Mouse (Mus musculus) intestine, embryonic 14.5 days (tissue): ENCODE data around the gene Trdmt1. TPM values are rescaled to one million over a fixed set of nuclear protein-coding genes. Genes with fewer than 3 reads are reported as not detected.
A peak's percentile ranks its signal among the peaks of the same experiment; 100 is the strongest.

Experiments
- ATAC-seq: fragments of 200-750 bp; cut with Nextera tagmentation; replicated peaks from 2 replicates; pipeline ENCODE4 v1.8.0; 2017; ENCODE audit warnings: low read depth, moderate number of reproducible peaks, moderate TSS enrichment, moderate library complexity; ENCODE audit not compliant: low FRiP score, low TSS enrichment
- DNase-seq: peaks from one replicate; pipeline ENCODE4 v3.0.0-alpha.2; 2018; ENCODE audit warnings: low spot score
- H3K27ac ChIP-seq: fragments of 300-500 bp; sonication (generic); 2 replicates; pipeline ENCODE4 v1.5.1; 2014; ENCODE audit warnings: low read depth, mild to moderate bottlenecking, control low read depth
- H3K27me3 ChIP-seq: fragments of 300-500 bp; sonication (generic); replicated peaks from 2 replicates; pipeline ENCODE4 v1.6.1; 2014; ENCODE audit warnings: low read length, control low read depth; ENCODE audit not compliant: control insufficient read depth, insufficient read depth
- H3K36me3 ChIP-seq: fragments of 300-500 bp; sonication (generic); 2 replicates; pipeline ENCODE4 v1.6.1; 2014; ENCODE audit warnings: low read length, control low read depth; ENCODE audit not compliant: control insufficient read depth, insufficient read depth
- H3K4me1 ChIP-seq: fragments of 300-500 bp; sonication (generic); replicated peaks from 2 replicates; pipeline ENCODE4 v1.6.1; 2014; ENCODE audit warnings: low read length, control low read depth, mixed read lengths; ENCODE audit not compliant: control insufficient read depth, insufficient read depth
- H3K4me2 ChIP-seq: fragments of 300-500 bp; sonication (generic); 2 replicates; pipeline ENCODE4 v1.6.1; 2014; ENCODE audit warnings: low read length
- H3K4me3 ChIP-seq: fragments of 300-500 bp; sonication (generic); 2 replicates; pipeline ENCODE4 v1.5.1; 2014; ENCODE audit warnings: low read depth, low read length, control low read depth, mixed read lengths
- H3K9ac ChIP-seq: fragments of 300-500 bp; sonication (generic); 2 replicates; pipeline ENCODE4 v1.6.1; 2014; ENCODE audit warnings: mild to moderate bottlenecking, low read length
- H3K9me3 ChIP-seq: fragments of 300-500 bp; sonication (generic); 2 replicates; pipeline ENCODE4 v1.6.1; 2016; ENCODE audit warnings: low read length, control low read depth; ENCODE audit not compliant: control insufficient read depth
- WGBS: fragments of 180-500 bp; shearing (Covaris S2); extraction: QIAGEN DNeasy Blood & Tissue Kit; methylation state at CpG from one replicate; pipeline ENCODE4 v1.1.7; 2014; 5-methylcytosine and 5-hydroxymethylcytosine counted together
- polyA plus RNA-seq: library from polyadenylated mRNA; unstranded; fragments of >200 nt; fragmentation: Nextera tagmentation; extraction: Ambion mirVana; gene quantifications from 2 replicates; pipeline ENCODE4 v1.2.1, GENCODE M21; 2014

Gene Trdmt1
- polyA plus RNA-seq, 1 experiment from 2014 or later: 11.5 TPM

GRCm38 (mm10) chr2:13543519-13544124 is 846 bp downstream of the Trdmt1 start:
- H3K4me3 ChIP-seq: peak overlapping the region; percentile 57
- 33% methylated on average over 8 of the region's 8 CpGs for WGBS
- DNase-seq (no peak), ATAC-seq (no peak; the same call in 1 of the 2 replicates)
- no peaks in the 10 kb centered on the region for H3K9me3 ChIP-seq
- peaks cover 4% of the 10 kb centered on the region; the same call in 1 of the 2 replicates for H3K4me1 ChIP-seq
- no peaks in the 10 kb centered on the region for H3K27me3 ChIP-seq
- H3K4me2 ChIP-seq: peak overlapping the region; percentile 52
- H3K36me3 ChIP-seq: no peaks in the 10 kb centered on the region
- peak overlapping the region; percentile 61 for H3K9ac ChIP-seq
- peak overlapping the region; percentile 91 for H3K27ac ChIP-seq

- H3K36me3 ChIP-seq: no peaks in the 10 kb centered on the region
- no peak overlapping the region for H3K9ac ChIP-seq
- H3K27me3 ChIP-seq: no peaks in the 10 kb centered on the region
- H3K9me3 ChIP-seq: no peaks in the 10 kb centered on the region
- H3K27ac ChIP-seq: no peak overlapping the region
- no peak for ATAC-seq
- no peak for DNase-seq
- H3K4me1 ChIP-seq: peaks cover 6% of the 10 kb centered on the region; the same call in 1 of the 2 replicates
- H3K4me3 ChIP-seq: no peak overlapping the region
- 91% methylated on average over 1 of the region's 1 CpGs for WGBS
- no peak overlapping the region for H3K4me2 ChIP-seq
Measured at GRCm38 (mm10) chr2:13539860-13540259, 4.6 kb downstream of the Trdmt1 start.

GRCm38 (mm10) chr2:13538704-13539377 is 5.6 kb downstream of the Trdmt1 start:
- ATAC-seq (no peak), DNase-seq (no peak)
- Histone ChIP-seq H3K36me3 (no peaks in the 10 kb centered on the region), H3K4me3 (no peak overlapping the region), H3K9ac (no peak overlapping the region), H3K27ac (no peak overlapping the region), H3K9me3 (no peaks in the 10 kb centered on the region), H3K4me1 (peaks cover 6% of the 10 kb centered on the region; the same call in 1 of the 2 replicates), H3K4me2 (no peak overlapping the region), H3K27me3 (no peaks in the 10 kb centered on the region)
- WGBS: 38% methylated on average over 6 of the region's 6 CpGs

- H3K4me1 ChIP-seq: peaks cover 3% of the 10 kb centered on the region; the same call in 1 of the 2 replicates
- H3K9me3 ChIP-seq: no peaks in the 10 kb centered on the region
- 89% methylated on average over 2 of the region's 2 CpGs for WGBS
- H3K27ac ChIP-seq: no peak overlapping the region
- no peaks in the 10 kb centered on the region for H3K36me3 ChIP-seq
- no peaks in the 10 kb centered on the region for H3K27me3 ChIP-seq
- H3K9ac ChIP-seq: no peak overlapping the region
- ATAC-seq: no peak
- no peak overlapping the region for H3K4me3 ChIP-seq
- H3K4me2 ChIP-seq: no peak overlapping the region
- no peak for DNase-seq
Measured at GRCm38 (mm10) chr2:13538258-13538657, 6.2 kb downstream of the Trdmt1 start.

- ATAC-seq (no peak), DNase-seq (no peak)
- Histone ChIP-seq H3K4me1 (peaks cover 3% of the 10 kb centered on the region; the same call in 1 of the 2 replicates), H3K36me3 (no peaks in the 10 kb centered on the region), H3K4me2 (no peak overlapping the region), H3K9me3 (no peaks in the 10 kb centered on the region), H3K9ac (no peak overlapping the region), H3K27me3 (no peaks in the 10 kb centered on the region), H3K4me3 (no peak overlapping the region), H3K27ac (no peak overlapping the region)
- WGBS: 28% methylated on average over 2 of the region's 2 CpGs
Measured at GRCm38 (mm10) chr2:13537733-13538132, 6.7 kb downstream of the Trdmt1 start.

- Histone ChIP-seq H3K9me3 (no peaks in the 10 kb centered on the region), H3K27ac (no peak overlapping the region), H3K27me3 (no peaks in the 10 kb centered on the region), H3K36me3 (no peaks in the 10 kb centered on the region), H3K9ac (no peak overlapping the region), H3K4me2 (no peak overlapping the region), H3K4me1 (peaks cover 3% of the 10 kb centered on the region; the same call in 1 of the 2 replicates), H3K4me3 (no peak overlapping the region)
- DNase-seq (no peak), ATAC-seq (peak; percentile 75)
Measured at GRCm38 (mm10) chr2:13536747-13537146, 7.7 kb downstream of the Trdmt1 start.

- no peak overlapping the region for H3K27ac ChIP-seq
- no peaks in the 10 kb centered on the region for H3K9me3 ChIP-seq
- H3K9ac ChIP-seq: no peak overlapping the region
- DNase-seq (no peak), ATAC-seq (no peak)
- H3K4me3 ChIP-seq: no peak overlapping the region
- 70% methylated on average over 6 of the region's 6 CpGs for WGBS
- H3K4me2 ChIP-seq: no peak overlapping the region
- no peaks in the 10 kb centered on the region for H3K36me3 ChIP-seq
- H3K4me1 ChIP-seq: 0 out of 2 replicates have a peak, but pooled peaks cover 3% of the 10 kb centered on the region
- H3K27me3 ChIP-seq: no peaks in the 10 kb centered on the region
Measured at GRCm38 (mm10) chr2:13530639-13531038, 13.8 kb downstream of the Trdmt1 start.

- Histone ChIP-seq H3K27ac (no peak overlapping the region), H3K36me3 (no peaks in the 10 kb centered on the region), H3K4me1 (no peaks in the 10 kb centered on the region), H3K9ac (no peak overlapping the region), H3K4me2 (no peak overlapping the region), H3K4me3 (no peak overlapping the region), H3K9me3 (no peaks in the 10 kb centered on the region), H3K27me3 (no peaks in the 10 kb centered on the region)
- ATAC-seq (no peak), DNase-seq (no peak)
- WGBS: 92% methylated on average over 3 of the region's 3 CpGs
Measured at GRCm38 (mm10) chr2:13529253-13529933, 15.1 kb downstream of the Trdmt1 start.
